Mouse (Mus musculus): ENCODE data around the gene Klk11. TPM values are rescaled to one million over a fixed set of nuclear protein-coding genes. Genes with fewer than 3 reads are reported as not detected.

Gene Klk11
- total RNA-seq, 4 experiments from 2014 or later: 0.32 TPM; not detected in 3

DNA sequence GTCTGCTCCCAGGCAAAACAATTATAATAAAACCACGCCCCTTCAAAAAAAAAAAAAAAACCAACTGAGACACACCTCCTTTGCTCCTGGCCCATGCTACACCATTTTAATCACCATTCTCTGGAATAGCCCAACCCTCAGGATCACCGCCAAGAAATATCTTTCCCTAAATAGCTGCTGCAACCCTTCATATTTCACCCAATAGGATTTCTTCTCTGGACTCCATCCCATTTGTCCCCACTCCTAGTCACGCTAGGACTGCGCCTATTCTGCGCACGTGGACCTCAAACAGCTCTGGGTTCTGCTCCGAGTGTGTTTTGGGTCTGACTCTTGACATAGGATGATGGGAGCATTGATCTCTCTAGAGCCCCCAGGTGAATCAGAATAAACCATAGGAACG, 22.0 kb downstream of the Klk11 start:
- DNase-seq: no peak

DNA sequence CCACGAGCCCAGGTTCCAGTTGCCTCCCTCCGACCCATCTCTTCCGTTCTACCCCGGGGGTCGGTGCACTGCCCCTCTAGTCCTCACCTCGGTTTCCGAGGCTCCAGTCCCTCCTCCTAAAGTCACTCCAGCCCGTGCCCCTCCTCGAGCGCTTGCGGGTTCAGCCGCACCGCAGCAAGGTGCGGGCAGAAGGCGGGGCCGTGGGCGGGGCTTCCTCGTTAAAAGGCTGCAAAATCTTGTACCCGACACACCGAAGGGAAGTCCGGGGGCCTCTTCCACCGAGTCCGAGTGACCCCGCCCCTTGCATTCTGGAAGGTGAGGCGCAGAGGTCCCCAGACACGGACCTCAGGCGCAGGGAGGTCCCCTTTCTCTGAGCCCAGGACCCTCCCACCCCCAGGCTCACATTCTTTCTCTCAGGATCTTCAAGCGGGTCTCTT, 22.9 kb downstream of the Klk11 start, which contains the start of gene Klk8:
Gene Klk8, plus strand, starts transcription at position 245 of the 437 bp plus-strand sequence.
- no peak for DNase-seq

DNA sequence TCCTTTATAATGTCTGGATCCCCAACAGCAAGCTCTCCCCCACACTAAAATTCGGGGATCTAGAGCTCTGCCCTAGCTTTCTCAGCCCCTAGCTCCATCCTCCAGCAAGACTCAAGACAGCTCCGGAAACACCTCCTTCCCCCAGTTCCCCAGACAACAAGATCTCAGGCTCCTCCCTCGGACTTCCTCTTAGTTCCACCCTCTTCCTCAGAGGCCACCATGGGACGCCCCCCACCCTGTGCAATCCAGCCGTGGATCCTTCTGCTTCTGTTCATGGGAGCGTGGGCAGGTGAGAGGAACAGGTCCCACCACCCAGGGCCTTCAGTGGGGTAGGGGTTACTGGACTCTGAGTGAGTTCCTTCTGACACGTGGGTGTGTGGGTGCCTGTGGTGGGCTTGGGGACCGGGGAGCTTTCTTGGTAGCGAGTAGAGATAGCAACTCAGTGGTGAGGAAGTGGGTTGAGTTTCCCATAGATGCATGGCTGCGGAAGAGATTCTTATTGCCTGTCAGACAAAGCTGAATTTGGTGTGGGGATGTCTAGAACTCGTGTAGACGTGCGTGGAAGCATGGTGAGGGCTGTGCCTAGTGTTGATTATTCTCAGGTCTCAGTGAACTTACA, 23.5 kb downstream of the Klk11 start:
- no peak for DNase-seq

DNA sequence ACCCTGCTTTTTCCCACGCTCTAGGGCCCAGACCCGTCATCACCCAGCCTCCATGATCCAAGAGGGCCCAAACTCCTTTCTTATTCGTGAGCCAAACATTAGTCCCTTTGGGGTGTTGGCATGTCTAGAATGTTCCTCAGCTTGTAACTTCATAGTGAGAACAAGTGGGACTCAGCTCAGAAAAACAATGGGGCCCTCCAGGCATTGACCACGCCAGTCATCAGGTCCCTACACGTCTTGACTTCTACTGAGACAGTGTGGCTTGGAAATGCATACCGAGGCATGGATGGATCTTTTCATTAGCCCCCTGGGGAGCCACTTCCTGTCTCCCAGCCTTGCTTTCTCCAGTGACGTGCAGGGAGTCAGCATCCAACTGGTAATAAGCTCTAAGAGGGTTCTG, 25.5 kb downstream of the Klk11 start:
- no peak for DNase-seq

DNA sequence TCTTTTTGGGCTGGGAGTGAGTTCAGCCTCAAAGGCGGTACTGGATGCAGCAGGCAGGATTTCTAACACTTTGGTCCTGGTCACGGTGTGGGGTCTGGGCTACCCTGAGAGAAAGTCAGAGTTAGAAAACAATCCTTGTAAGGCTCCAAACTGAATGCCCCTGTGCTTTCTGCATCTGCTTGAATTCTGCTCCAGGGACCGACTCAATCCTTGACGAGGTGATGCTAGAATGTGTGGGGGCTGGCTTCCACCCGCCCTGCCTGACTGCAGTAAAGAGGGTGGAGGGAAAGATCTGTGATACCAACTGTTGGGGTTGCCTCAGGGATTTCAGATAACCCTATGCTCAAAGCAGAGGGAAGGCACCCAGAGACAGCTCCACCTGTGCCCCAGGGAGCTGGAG, 36.6 kb downstream of the Klk11 start, which contains the start of gene Klk7:
Gene Klk7, plus strand, starts transcription at position 301 of the 400 bp plus-strand sequence.
- no peak for DNase-seq

DNA sequence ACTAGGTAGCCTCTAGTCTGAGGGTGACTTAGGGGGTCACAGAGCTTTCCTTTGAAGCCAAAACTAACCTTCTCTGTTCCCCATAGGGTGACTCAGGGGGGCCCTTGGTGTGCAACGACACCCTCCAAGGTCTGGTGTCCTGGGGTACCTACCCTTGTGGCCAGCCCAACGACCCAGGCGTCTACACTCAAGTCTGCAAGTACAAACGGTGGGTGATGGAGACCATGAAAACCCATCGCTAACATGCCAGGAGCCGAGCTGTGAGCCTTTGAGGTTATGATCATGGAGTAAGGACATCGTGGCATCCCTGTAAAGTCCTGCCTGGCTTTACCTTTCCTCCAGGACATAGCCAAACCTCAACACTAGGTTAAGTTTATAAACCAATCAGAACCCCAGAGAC, 40.8 kb downstream of the Klk11 start:
- DNase-seq: no peak

DNA sequence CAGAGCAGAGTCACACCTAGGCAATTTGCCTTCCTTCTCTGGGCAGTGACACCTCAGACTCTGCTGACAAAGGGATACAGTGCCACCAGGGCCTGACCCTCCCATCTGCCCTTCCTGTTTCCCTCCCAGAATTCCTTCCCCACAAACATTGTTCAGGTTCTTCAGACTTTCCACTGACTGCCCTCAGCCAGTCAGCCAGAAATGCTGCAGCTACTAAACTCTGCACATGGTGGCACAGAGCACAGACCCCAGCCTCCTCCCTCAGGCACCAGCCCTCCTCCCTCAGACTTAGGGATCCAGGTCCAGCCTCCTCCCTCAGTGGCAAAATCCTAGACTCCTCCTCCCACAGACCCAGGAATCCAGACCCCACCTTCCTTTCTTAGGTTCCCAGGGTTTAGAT, 42.3 kb downstream of the Klk11 start:
- DNase-seq: no peak

DNA sequence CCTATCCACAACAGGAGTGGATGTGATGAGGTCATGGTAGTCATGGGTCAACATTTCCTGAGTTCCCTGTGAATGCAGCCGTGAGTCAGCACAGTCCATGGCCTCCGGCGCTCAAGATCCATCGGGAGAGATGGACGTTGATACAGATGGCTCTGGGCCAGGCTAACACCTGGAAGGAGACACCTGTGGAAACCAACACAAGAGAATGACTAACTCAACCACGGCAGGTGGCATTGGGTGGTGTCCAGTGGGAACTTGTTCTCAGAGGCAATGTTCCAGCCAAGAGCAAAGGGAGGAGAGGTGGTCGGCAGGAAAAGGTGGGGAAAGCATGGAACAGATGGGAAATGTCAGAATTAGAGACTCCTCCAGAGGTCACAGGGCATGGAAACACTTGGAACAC, 47.2 kb downstream of the Klk11 start:
- DNase-seq: no peak

DNA sequence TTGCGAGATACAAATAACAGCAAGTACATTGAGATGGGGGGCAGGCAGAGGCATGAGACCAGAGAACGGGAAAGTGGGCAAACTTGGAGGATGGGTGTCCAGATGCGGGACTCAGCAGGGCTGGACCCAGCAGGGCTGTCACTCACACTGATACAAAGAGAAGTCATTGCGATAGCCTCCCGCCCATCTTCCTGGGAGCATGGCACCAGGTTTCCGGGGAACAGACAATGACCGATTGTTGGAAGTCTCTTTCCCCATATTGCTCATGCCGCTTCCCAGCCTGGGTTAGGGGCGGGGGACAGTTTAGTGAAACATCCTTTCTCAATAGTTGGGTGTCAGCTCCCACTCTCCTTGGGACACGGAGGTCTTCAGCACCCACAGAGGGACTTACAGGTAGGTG, 49.8 kb downstream of the Klk11 start, which contains the start of gene Klk6:
Gene Klk6, plus strand, starts transcription at position 301 of the 400 bp plus-strand sequence.
- DNase-seq: no peak

DNA sequence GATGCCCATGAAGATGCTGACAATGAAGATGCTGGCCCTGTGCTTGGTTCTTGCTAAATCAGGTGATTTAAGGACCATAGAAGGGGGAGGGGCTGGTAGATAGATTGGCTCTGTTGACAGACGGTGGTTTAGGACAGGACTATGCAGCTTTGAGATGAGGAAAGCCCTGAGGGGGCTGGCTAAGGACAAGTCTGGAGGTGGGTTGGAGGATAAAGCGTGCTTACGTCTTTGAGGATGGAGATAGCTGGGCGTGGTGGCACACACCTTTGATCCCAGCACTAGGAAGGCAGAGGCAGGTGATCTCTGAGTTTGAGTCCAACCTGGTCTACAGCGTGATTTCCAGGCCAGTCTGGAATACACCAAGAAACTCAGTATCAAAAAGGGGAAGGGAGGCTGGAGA, 51.7 kb downstream of the Klk11 start:
- DNase-seq: no peak

DNA sequence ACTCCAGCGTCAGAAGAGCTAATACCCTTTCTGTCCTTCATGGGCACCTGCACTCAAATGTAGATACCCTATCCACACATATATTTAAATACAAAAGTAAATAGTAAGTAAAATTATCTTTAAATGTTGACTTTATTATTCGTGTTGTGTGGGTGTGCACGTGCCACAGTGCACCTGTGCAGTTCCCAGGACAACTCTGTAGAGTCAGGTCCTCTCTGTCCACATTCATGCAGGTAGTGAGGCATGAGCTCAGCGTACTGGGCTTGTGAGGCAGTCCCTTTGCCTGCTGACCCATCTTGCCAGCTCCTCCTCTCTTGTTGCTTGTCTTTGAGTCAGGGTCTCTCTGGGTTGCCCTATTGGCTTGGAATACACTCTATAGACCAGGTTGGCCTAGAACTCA, 53.3 kb downstream of the Klk11 start:
- DNase-seq: no peak

Other genes with a start within 250 kb of the Klk11 start
- 1 to 10 TPM; 4.0 to 7.3 (median 5.9) TPM for gene Cd33, start 230.2 kb upstream of the Klk11 start, total RNA-seq (2022)
- gene Zfp658, start 212.3 kb upstream of the Klk11 start, total RNA-seq (2022): 1 to 10 TPM; 2.8 to 4.1 (median 3.5) TPM
- 10 to 100 TPM; 17.8 to 22.1 (median 19.4) TPM for gene Zfp719, start 195.0 kb upstream of the Klk11 start, total RNA-seq (2022)
- gene Zfp819, start 167.4 kb upstream of the Klk11 start, total RNA-seq (2022): not detected
- gene Ceacam18, start 139.9 kb upstream of the Klk11 start, total RNA-seq (2022): under 1 TPM in 3 of 4 experiments, not detected in 1; 0.15 to 0.22 (median 0.19) TPM
- gene Siglece, start 114.4 kb upstream of the Klk11 start, total RNA-seq (2022): 1 to 10 TPM; 2.3 to 4.3 (median 3.5) TPM
- 10 to 100 TPM; 11.5 to 13.4 (median 12.6) TPM for gene Ctu1, start 102.6 kb upstream of the Klk11 start, total RNA-seq (2022)
- not detected for gene Klk14, start 84.2 kb upstream of the Klk11 start, total RNA-seq (2022)
- under 1 TPM in 2 of 4 experiments, not detected in 2; 0.15 to 0.16 TPM for gene Klk13, start 62.0 kb upstream of the Klk11 start, total RNA-seq (2022)
- not detected for gene Klk12, start 5.7 kb upstream of the Klk11 start, total RNA-seq (2022)
- under 1 TPM; 0.23 to 0.68 (median 0.52) TPM for gene Klk10, start 6.4 kb downstream of the Klk11 start, total RNA-seq (2022)
- not detected for gene Klk9, start 17.3 kb downstream of the Klk11 start, total RNA-seq (2022)
- 1 to 10 TPM; 1.8 to 3.7 (median 3.2) TPM for gene Klk8, start 23.0 kb downstream of the Klk11 start, total RNA-seq (2022)
- gene Klk7, start 36.7 kb downstream of the Klk11 start, total RNA-seq (2022): not detected
- gene Klk6, start 49.9 kb downstream of the Klk11 start, total RNA-seq (2022): not detected
- gene Klk5, start 67.4 kb downstream of the Klk11 start, total RNA-seq (2022): not detected
- gene Klk4, start 106.6 kb downstream of the Klk11 start, total RNA-seq (2022): not detected
- not detected for gene Klk15, start 159.1 kb downstream of the Klk11 start, total RNA-seq (2022)
- not detected for gene Klk1b8, start 176.1 kb downstream of the Klk11 start, total RNA-seq (2022)
- gene Klk1b1, start 192.1 kb downstream of the Klk11 start, total RNA-seq (2022): not detected
- under 1 TPM in 1 of 4 experiments, not detected in 3; 0.35 TPM for gene Klk1b9, start 201.5 kb downstream of the Klk11 start, total RNA-seq (2022)
- gene Klk1b11, start 221.3 kb downstream of the Klk11 start, total RNA-seq (2022): not detected
- gene Klk1b26, start 237.6 kb downstream of the Klk11 start, total RNA-seq (2022): not detected